Mouse (Mus musculus) megakaryocyte, embryonic 14.5 days (primary cell): ENCODE measurements around the gene Dgcr8. TPM values are rescaled to one million over a fixed set of nuclear protein-coding genes. Genes with fewer than 3 reads are reported as not detected.
A peak's percentile ranks its signal among the peaks of the same experiment; 100 is the strongest.

Experiments used
- H3K27me3 ChIP-seq: replicated peaks from 2 replicates; pipeline ENCODE3; 2012; ENCODE audit warnings: inconsistent platforms
- H3K36me3 ChIP-seq: replicated peaks from 2 replicates; pipeline ENCODE3; 2012; ENCODE audit warnings: low read length, inconsistent platforms, mixed read lengths
- H3K4me1 ChIP-seq: 2 replicates; pipeline ENCODE4 v1.6.1; 2012; ENCODE audit warnings: inconsistent platforms
- H3K4me3 ChIP-seq: replicated peaks from 2 replicates; pipeline ENCODE3; 2012; ENCODE audit warnings: moderate library complexity, mild to moderate bottlenecking, inconsistent platforms
- H3K9me3 ChIP-seq: 2 replicates; pipeline ENCODE4 v1.6.1; 2012; ENCODE audit warnings: inconsistent platforms
- FLI1 ChIP-seq: IDR thresholded peaks from 2 replicates; pipeline ENCODE4 v1.6.1; 2012; ENCODE audit warnings: low read length, inconsistent platforms, mixed read lengths
- GATA1 ChIP-seq: IDR thresholded peaks from 3 replicates; pipeline ENCODE4 v1.6.1; 2012; ENCODE audit warnings: mixed read lengths, low read length, inconsistent platforms, borderline replicate concordance
- polyA plus RNA-seq: library from polyadenylated mRNA; stranded (reverse); fragments of >175 nt; gene quantifications from 2 replicates; pipeline ENCODE4 v1.2.3, GENCODE M21; 2012; ENCODE audit warnings: low replicate concordance; ENCODE audit not compliant: insufficient read depth

Gene Dgcr8
- polyA plus RNA-seq, 1 experiment, result 2.5 TPM

DNA sequence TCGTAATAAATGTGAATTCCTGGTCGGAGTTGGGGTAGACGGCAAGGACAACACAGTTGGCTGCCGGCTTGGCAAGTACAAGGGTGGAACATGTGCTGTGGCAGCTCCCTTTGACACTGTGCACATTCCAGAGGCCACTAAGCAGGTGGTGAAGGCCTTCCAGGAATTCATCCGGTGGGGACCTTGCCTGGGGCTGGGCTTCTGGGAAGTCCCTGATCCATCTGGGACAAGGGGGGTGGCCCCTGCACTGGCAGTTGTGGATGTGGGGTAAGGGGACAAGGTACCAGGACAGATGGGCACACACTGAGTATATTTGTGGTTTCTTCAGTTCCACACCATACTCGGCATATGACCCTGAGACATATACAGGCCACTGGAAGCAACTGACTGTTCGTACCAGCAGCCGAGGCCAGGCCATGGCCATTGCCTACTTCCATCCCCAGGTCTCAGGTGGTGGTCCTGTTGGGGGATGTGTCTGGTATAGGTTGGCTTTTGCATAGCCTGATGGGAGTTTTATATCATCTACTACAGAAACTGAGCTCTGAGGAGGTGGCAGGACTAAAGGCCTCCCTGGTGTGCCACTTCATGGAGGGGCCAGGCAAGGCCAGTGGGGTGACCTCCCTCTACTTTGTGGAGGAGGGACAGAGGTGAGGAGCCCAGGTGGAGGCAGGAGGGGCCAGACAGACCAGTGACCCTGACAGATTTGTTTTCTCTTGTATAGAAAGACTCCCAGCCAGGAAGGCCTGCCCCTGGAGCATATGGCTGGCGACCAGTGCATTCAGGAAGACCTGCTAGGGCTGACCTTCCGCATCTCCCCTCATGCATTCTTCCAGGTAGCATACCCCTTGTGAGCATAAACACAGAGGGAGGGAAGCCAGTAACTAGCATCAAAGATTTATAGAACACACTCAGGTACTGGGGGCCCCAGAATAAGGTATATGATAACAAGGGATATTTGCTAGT lies 37.9 kb downstream of the Dgcr8 start:
- H3K4me1 ChIP-seq, result peaks cover 58% of the 10 kb centered on the region
- no peaks in the 10 kb centered on the region for H3K9me3 ChIP-seq
- TF ChIP-seq FLI1 (no peak), GATA1 (no peak)
- H3K27me3 ChIP-seq, result no peaks in the 10 kb centered on the region
- H3K36me3 ChIP-seq, result peaks cover 71% of the 10 kb centered on the region
- peak overlapping the region; percentile 29 for H3K4me3 ChIP-seq

DNA sequence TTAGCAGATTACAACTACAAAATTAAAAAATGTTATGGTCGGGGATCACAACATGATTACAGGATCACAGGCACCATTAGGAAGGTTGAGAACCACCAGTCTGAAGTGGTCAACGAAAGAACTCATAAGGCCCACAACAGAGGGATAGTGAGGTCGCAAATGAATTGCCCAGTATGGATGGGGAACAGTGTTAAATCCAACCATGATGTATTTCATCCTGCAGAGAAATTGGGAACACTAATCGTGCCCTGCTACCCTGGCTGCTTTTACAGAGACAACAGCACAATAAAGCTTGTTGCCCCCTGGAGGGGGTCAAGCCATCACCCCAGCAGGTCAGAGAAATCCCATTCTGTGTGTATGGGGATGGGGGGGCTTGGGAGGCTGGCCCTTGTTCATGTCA lies 38.8 kb downstream of the Dgcr8 start:
- Histone ChIP-seq H3K4me1 (peaks cover 66% of the 10 kb centered on the region), H3K4me3 (peak overlapping the region; percentile 99), H3K27me3 (no peaks in the 10 kb centered on the region), H3K36me3 (peaks cover 71% of the 10 kb centered on the region), H3K9me3 (no peaks in the 10 kb centered on the region)
- TF ChIP-seq GATA1 (no peak), FLI1 (no peak)

GRCm38 (mm10) chr16:18249364-18249967 lies 39.6 kb downstream of the Dgcr8 start:
- no peak for TF ChIP-seq GATA1
- TF ChIP-seq FLI1, result no peak
- Histone ChIP-seq H3K4me3 (peak overlapping the region; percentile 99), H3K36me3 (peaks cover 74% of the 10 kb centered on the region), H3K4me1 (peaks cover 73% of the 10 kb centered on the region), H3K9me3 (no peaks in the 10 kb centered on the region), H3K27me3 (no peaks in the 10 kb centered on the region)

- no peak for TF ChIP-seq GATA1
- TF ChIP-seq FLI1, result peak; percentile 63; the same call in 1 of the 2 replicates
- H3K27me3 ChIP-seq, result no peaks in the 10 kb centered on the region
- H3K4me3 ChIP-seq, result peak within 1 kb of the TSS; percentile 99
- peaks cover 81% of the 10 kb centered on the region for H3K4me1 ChIP-seq
- H3K9me3 ChIP-seq, result no peaks in the 10 kb centered on the region
- H3K36me3 ChIP-seq, result peaks cover 73% of the 10 kb centered on the region
Measured at GRCm38 (mm10) chr16:18248433-18249363, 40.3 kb downstream of the Dgcr8 start, which contains the start of the genes Trmt2a and Ranbp1. TSS of gene Trmt2a (plus strand) at chr16:18248679. TSS of gene Ranbp1 (minus strand) at chr16:18248732.

- no peak for TF ChIP-seq FLI1
- no peak for TF ChIP-seq GATA1
- Histone ChIP-seq H3K4me1 (peaks cover 84% of the 10 kb centered on the region), H3K4me3 (peak overlapping the region; percentile 99), H3K36me3 (peaks cover 73% of the 10 kb centered on the region), H3K9me3 (no peaks in the 10 kb centered on the region), H3K27me3 (no peaks in the 10 kb centered on the region)
Measured at GRCm38 (mm10) chr16:18247521-18248399, 41.3 kb downstream of the Dgcr8 start.

DNA sequence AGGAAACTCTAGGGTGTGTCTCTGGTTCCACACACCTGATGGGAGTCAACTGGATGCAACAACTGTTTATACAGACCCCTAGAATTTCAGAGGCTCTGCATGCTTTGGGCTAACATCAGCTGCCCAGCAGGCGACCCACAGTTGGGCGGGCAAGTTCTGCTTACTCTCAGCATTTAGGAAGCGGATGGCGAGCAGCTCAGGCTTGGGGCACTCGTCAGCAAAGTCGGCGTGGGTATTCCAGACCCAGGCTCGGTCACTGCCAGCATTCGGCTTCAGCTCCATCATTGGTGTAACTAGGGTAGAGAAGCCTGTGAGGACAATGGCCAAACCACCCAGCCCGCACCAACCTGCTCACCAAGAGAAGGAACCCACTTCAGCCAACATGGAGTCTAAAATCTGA lies 47.5 kb downstream of the Dgcr8 start:
- H3K36me3 ChIP-seq, result peaks cover 93% of the 10 kb centered on the region
- H3K4me3 ChIP-seq, result no peak overlapping the region
- H3K9me3 ChIP-seq, result no peaks in the 10 kb centered on the region
- peaks cover 38% of the 10 kb centered on the region for H3K4me1 ChIP-seq
- no peaks in the 10 kb centered on the region for H3K27me3 ChIP-seq
- TF ChIP-seq GATA1 (no peak), FLI1 (no peak)

DNA sequence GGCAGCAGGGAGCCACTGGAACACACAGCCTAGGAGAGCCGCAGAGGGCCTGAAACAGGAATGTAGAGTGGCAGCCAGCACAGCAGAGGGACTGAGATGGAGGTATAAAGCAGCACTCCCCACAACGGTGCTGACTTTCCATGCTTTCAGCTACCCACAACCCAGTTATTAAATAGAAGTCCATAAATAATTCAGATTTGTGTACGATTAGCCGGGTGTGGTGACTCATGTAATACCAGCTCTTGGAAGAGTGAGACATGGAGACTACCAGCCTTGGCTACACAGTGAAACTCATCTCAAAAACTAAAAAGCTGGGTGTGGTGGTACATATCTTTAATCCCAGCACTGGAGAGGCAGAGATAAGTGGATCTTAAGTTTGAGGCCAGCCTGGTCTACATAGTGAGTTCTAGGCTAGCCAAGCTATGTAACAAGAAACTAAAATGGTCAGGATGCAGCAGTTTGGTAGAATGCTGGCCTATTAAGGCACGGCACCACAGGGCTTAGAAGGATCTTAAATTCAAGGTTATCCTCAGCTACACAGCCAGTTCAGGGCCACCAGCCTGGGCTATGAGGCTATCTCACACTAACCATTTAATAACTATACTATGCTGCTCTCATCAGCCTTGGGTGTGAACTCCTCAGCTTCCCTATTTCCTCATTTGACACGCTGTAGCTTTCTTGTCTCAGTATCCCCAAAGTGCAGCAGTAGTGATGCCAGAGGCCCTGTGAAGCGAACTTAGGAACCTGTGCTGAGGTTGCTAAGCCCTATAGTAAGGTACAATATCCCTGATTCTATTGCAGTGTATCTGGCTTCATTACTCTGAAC lies 52.2 kb downstream of the Dgcr8 start:
- Histone ChIP-seq H3K4me1 (peaks cover 26% of the 10 kb centered on the region), H3K27me3 (peaks cover 30% of the 10 kb centered on the region), H3K36me3 (peaks cover 51% of the 10 kb centered on the region), H3K9me3 (no peaks in the 10 kb centered on the region), H3K4me3 (no peak overlapping the region)
- TF ChIP-seq GATA1 (no peak), FLI1 (no peak)
